Mouse (Mus musculus): Measurements from ENCODE around the gene D630023F18Rik. TPM values are rescaled to one million over a fixed set of nuclear protein-coding genes. Genes with fewer than 3 reads are reported as not detected.

The D630023F18Rik gene
- polyA plus RNA-seq, 1 experiment from 2014 or later = 1.1 TPM

GRCm38 (mm10) chr1:65063352-65063751 lies 59.7 kb downstream of the D630023F18Rik start, which contains the start of gene Crygd:
Gene Crygd, minus strand, starts transcription at chr1:65063452.
- Histone ChIP-seq H3K4me2 (replicated peaks; ENCODE audit: low read depth, low read length) (no peak within 1 kb of the TSS), H3K4me3 (ENCODE audit: low read length) (no peak within 1 kb of the TSS), H3K4me1 (ENCODE audit: control insufficient read depth, insufficient read depth, low read length) (no peaks in the 10 kb centered on the region), H3K27me3 (ENCODE audit: control insufficient read depth, insufficient read depth, low read length) (no peaks in the 10 kb centered on the region), H3K9ac (ENCODE audit: low read depth, low read length) (no peak within 1 kb of the TSS), H3K27ac (ENCODE audit: low read depth, low read length) (no peak within 1 kb of the TSS), H3K9me3 (ENCODE audit: control insufficient read depth, low read length) (no peaks in the 10 kb centered on the region), H3K36me3 (ENCODE audit: control insufficient read depth, insufficient read depth, low read length) (no peaks in the 10 kb centered on the region)
- no peak for ATAC-seq (ENCODE audit: low FRiP score, low TSS enrichment)
- 95% methylated on average over 8 of the region's 8 CpGs for WGBS

Other genes with a start within 250 kb of the D630023F18Rik start
- 5.9 and 7.0 TPM in 2 replicates for gene Plekhm3, start 166.4 kb downstream of the D630023F18Rik start, polyA plus RNA-seq (2014; fragmentation: Nextera tagmentation; extraction: Ambion mirVana)
- not detected in 2 replicates for gene Akr1cl, start 90.5 kb downstream of the D630023F18Rik start, polyA plus RNA-seq (2014; fragmentation: Nextera tagmentation; extraction: Ambion mirVana)
- not detected in 2 replicates for gene Cryge, start 72.1 kb downstream of the D630023F18Rik start, polyA plus RNA-seq (2014; fragmentation: Nextera tagmentation; extraction: Ambion mirVana)
- not detected in 2 replicates for gene Crygd, start 59.8 kb downstream of the D630023F18Rik start, polyA plus RNA-seq (2014; fragmentation: Nextera tagmentation; extraction: Ambion mirVana)
- not detected in 2 replicates for gene Crygc, start 49.5 kb downstream of the D630023F18Rik start, polyA plus RNA-seq (2014; fragmentation: Nextera tagmentation; extraction: Ambion mirVana)
- not detected in 2 replicates for gene Crygb, start 40.9 kb downstream of the D630023F18Rik start, polyA plus RNA-seq (2014; fragmentation: Nextera tagmentation; extraction: Ambion mirVana)
- gene Cryga, start 19.8 kb downstream of the D630023F18Rik start, polyA plus RNA-seq (2014; fragmentation: Nextera tagmentation; extraction: Ambion mirVana) = not detected in 2 replicates
- gene Gm28845, start 3.7 kb downstream of the D630023F18Rik start, polyA plus RNA-seq (2014; fragmentation: Nextera tagmentation; extraction: Ambion mirVana) = not detected in 2 replicates
- 123 and 182 TPM in 2 replicates for gene Idh1, start 63.3 kb upstream of the D630023F18Rik start, polyA plus RNA-seq (2014; fragmentation: Nextera tagmentation; extraction: Ambion mirVana)
- gene Pikfyve, start 63.5 kb upstream of the D630023F18Rik start, polyA plus RNA-seq (2014; fragmentation: Nextera tagmentation; extraction: Ambion mirVana) = 12.7 and 22.1 TPM in 2 replicates
- gene Pth2r, start 158.8 kb upstream of the D630023F18Rik start, polyA plus RNA-seq (2014; fragmentation: Nextera tagmentation; extraction: Ambion mirVana) = not detected in 2 replicates

All from kidney, embryonic 14.5 days (tissue).